Mouse (Mus musculus) cortical plate, adult 2 months (tissue): ENCODE measurements around the gene Fam214a. TPM values are rescaled to one million over a fixed set of nuclear protein-coding genes. Genes with fewer than 3 reads are reported as not detected.

Source experiments
- H3K27ac ChIP-seq: fragments of 200-500 bp; 2 replicates; pipeline ENCODE4 v1.5.1; 2012; ENCODE audit warnings: low read length, control low read depth, inconsistent platforms; ENCODE audit not compliant: insufficient read depth
- H3K4me1 ChIP-seq: fragments of 200-500 bp; 2 replicates; pipeline ENCODE4 v1.6.1; 2011; ENCODE audit warnings: low read length; ENCODE audit not compliant: control insufficient read depth, insufficient read depth
- H3K4me3 ChIP-seq: fragments of 200-500 bp; 2 replicates; pipeline ENCODE4 v1.5.1; 2011; ENCODE audit warnings: mild to moderate bottlenecking, low read length, control low read depth; ENCODE audit not compliant: insufficient read depth
- CTCF ChIP-seq: fragments of 200-500 bp; IDR thresholded peaks from 2 replicates; pipeline ENCODE4 v1.5.1; 2011; ENCODE audit warnings: mild to moderate bottlenecking, control low read depth, low read length; ENCODE audit not compliant: insufficient read depth; ENCODE audit errors: extremely low read depth
- POLR2A ChIP-seq: fragments of 200-500 bp; IDR thresholded peaks from 2 replicates; pipeline ENCODE4 v1.6.1; 2011; ENCODE audit warnings: mild to moderate bottlenecking, low read length, control low read depth; ENCODE audit not compliant: insufficient read depth; ENCODE audit errors: extremely low read depth
- polyA plus RNA-seq: library from polyadenylated mRNA; depleted of rRNA; stranded (reverse); fragments of >200 nt; gene quantifications from 2 replicates; pipeline ENCODE4 v1.2.3, GENCODE M21; 2012

Fam214a gene
- polyA plus RNA-seq, 1 experiment, result 27.7 TPM

DNA sequence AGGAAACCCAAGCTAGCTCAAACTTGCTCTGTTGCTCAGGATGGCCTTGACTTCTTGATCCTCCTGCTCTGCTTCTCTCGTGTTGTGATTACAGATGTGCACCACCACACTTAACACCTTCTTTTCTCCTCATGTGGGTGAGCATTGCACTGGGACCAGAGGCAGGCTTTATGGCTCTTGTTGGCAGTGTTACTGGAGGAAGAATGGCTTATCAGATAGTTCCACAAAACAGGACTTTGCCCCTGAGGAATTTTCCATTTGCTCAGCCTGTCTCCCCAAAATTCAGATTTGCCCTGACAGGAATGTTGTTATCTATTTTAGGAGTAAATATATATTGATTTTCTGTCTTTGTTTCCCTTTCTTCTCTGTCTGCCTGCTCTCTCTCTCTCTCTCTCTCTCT lies 82.0 kb downstream of the Fam214a start:
- no peak overlapping the region for H3K27ac ChIP-seq
- no peak for TF ChIP-seq POLR2A
- no peak for TF ChIP-seq CTCF
- H3K4me1 ChIP-seq, result peaks cover 3% of the 10 kb centered on the region; the same call in 1 of the 2 replicates
- no peak overlapping the region for H3K4me3 ChIP-seq

DNA sequence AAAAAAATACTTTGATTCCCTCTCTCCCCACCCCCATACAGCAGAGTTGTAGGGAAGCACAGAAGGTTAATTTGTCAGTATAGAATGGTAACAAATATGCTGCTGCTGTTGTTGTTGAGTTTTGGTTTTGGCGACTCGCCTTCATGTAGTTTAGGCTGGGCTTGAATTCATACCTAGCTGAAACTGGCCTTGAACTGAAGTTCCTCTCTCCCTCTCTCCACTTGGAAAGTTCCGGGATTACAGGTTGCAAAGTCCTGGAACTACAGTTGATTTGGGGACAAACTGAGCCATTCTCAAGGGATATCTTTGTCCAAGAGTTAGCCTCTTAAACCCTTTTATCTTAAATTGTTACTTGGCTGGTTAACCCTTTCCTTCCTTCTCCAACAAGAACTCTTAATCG lies 83.3 kb downstream of the Fam214a start:
- H3K4me3 ChIP-seq, result no peak overlapping the region
- TF ChIP-seq POLR2A, result no peak
- TF ChIP-seq CTCF, result no peak
- peaks cover 3% of the 10 kb centered on the region; the same call in 1 of the 2 replicates for H3K4me1 ChIP-seq
- H3K27ac ChIP-seq, result no peak overlapping the region

DNA sequence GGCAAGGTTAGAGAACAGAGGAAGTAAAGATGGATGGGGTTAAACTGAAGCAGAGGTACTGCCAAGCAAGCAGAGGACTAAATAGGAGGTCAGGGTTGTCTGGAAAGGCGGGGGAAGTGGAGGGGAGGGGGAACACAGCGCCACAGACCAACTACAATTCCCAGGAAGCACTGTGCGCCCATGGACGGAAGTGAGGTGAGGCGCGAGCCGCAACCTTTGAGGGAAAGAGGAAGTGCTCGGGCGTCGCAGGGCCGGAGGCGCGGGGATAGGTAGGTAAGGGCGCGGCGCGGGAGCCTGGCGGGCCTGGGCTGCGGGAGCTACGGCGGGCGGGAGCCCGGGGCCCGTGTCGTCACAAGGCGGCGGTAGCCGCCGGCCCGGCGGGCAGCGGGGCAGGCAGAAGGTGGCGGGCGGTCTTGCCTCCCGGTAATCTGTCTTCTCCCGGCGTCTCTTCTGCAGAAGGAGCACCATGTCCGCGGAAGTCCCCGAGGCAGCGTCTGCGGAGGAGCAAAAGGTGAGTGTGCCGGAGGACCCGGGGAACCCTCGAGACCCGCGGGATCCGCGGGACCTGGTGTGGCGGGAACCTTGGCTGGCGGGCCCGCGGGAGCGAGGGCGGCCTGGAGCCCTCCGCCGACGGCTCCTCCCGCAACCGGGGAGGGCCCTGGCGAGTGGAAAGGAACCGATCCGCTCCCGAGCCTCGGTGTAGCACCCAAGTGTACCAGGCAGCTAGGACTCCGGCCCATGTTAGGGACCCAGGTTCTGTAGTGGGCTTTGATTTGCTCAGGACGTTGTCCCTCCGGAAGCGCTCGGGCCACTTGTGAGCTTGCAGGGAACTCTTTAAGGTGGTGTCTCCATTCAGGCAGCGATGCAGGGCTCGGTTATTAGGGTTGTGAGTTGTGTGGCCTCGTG lies 85.0 kb downstream of the Fam214a start, which contains the start of gene Arpp19:
Arpp19 (plus strand) TSS at position 164 of the 906 bp plus-strand sequence.
- TF ChIP-seq CTCF (no peak), POLR2A (peak; percentile 69; the same call in 1 of the 2 replicates)
- H3K27ac ChIP-seq, result peak within 1 kb of the TSS; percentile 2; the same call in 1 of the 2 replicates
- H3K4me3 ChIP-seq, result peak within 1 kb of the TSS; percentile 97
- H3K4me1 ChIP-seq, result peaks cover 3% of the 10 kb centered on the region; the same call in 1 of the 2 replicates

DNA sequence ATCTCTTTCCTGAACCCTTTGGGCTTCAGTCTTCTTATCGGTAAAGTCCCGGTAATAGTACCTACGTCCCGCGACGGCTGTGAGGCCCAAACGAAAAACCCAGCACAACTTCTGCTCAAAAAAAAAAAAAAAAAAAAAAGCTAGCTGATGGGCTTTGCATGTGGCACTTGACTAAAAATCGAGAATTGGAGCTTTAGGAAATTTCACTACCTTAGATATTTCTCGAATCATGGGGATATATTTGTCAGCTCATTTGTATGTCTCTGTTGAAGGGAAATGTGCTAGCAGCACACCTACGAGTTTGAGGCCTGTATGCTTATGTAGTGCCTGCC lies 85.6 kb downstream of the Fam214a start:
- H3K4me3 ChIP-seq, result peak overlapping the region; percentile 97
- no peak overlapping the region for H3K27ac ChIP-seq
- TF ChIP-seq CTCF, result no peak
- TF ChIP-seq POLR2A, result no peak
- peaks cover 3% of the 10 kb centered on the region; the same call in 1 of the 2 replicates for H3K4me1 ChIP-seq

DNA sequence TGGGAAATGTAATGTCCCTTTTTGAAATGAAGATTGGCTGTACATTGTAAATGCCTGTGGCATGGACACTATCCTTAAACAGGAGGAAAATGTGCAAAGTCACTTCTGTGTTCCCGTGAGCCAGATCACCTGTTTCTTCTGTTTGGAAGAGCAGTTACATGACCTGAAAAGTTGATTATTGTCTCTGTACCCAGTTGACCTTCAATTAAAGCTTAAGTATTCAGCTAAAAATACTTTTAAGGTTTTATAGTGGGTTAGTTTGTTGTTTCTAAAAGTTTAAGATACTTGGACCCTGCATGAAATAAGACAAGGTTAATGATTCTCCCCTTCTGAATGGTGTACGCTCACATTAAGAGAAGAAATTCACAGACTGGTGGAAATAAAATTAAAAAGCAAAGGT lies 87.9 kb downstream of the Fam214a start:
- no peak overlapping the region for H3K27ac ChIP-seq
- peaks cover 3% of the 10 kb centered on the region; the same call in 1 of the 2 replicates for H3K4me1 ChIP-seq
- TF ChIP-seq POLR2A (no peak), CTCF (no peak)
- H3K4me3 ChIP-seq, result no peak overlapping the region

DNA sequence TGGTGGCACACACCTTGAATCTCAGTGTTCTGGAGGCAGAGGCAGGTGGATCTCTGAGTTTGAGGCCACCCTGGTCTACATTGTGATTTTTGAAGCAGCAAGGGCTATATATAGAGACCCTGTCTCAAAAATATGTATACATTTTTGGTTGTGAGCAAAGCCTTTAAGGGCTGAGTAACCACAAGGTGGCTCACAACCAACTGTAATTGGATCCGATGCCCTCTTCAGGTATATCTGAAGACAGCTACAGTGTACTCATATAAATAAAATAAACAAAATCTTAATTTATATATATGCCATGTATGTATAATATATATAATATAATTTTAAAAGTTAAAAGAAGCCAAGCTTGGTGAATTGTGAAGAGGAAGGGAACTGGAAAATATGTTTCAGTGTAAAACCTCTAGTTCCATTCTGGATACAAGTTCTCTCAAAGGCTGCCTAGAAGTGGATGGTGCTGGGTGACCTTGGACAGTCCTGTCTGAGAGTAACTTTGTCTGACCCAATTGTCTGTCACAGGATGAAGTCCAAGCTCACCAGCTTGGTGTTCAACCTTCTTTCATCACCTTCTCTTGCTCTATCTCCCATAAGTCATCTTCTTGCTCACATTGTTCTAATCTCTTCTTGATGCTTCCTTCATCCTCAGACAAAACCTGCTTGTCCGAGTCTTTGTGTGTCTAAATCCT lies 89.3 kb downstream of the Fam214a start:
- Histone ChIP-seq H3K4me1 (peaks cover 3% of the 10 kb centered on the region; the same call in 1 of the 2 replicates), H3K4me3 (no peak overlapping the region), H3K27ac (no peak overlapping the region)
- TF ChIP-seq CTCF (no peak), POLR2A (no peak)

DNA sequence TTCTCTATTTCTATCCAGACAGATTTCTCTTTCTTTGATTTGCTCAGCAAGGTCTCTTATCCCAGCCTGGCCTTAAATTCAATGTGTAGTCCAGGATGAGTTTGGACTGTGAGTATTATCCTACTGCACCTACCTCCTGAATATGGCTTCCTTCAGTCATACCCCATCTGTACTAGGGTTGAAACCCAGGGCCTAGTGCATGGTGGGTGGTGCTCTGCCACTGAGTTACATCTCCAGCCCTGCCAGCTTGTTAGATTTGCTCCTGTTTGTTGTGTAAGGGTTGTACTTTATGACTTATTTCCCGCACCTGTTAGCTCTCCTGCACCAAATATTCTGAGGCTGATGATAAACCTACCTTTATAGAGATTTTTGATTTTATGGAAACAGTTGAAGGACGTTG lies 90.5 kb downstream of the Fam214a start:
- no peak overlapping the region for H3K27ac ChIP-seq
- no peak for TF ChIP-seq CTCF
- TF ChIP-seq POLR2A, result no peak
- H3K4me1 ChIP-seq, result peaks cover 3% of the 10 kb centered on the region; the same call in 1 of the 2 replicates
- no peak overlapping the region for H3K4me3 ChIP-seq

DNA sequence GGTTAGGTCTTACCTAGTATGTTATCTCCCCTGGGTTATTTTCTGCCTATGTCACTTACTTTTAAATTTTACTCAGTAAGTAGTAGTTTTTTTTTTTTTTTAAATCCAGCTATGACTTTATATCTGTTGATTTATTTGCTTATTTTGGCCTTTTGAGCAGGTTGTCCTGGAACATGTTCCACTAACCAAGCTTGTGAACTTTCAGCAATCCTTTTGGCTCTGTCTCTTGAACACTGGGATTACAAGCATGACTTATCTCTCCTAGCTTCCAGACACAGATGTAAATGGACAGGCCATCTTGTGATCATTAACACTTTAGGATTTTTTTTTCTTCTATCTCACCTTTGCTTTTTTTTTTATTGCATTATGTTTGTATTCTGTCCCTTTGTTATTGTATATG lies 94.4 kb downstream of the Fam214a start:
- Histone ChIP-seq H3K4me3 (no peak overlapping the region), H3K4me1 (peaks cover 3% of the 10 kb centered on the region; the same call in 1 of the 2 replicates), H3K27ac (no peak overlapping the region)
- no peak for TF ChIP-seq CTCF
- no peak for TF ChIP-seq POLR2A

DNA sequence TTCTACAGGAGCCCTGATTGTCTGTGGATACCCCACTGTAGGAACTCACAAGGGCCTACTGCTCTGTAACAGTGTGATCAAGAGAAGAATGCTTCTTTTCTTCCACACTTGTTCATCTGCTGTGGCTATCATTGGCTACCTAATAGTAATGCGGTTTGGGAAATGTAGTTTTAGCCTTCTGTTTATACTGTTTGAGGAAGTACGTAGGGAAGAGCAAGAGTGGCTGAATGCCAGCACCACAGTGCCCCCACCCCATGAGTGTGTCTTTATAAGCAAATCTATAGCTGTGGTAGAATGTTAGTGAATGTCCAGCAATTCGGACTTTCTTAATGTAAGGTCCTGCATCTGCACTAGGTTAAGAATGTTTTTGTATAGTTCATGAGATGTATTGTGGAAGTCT lies 96.4 kb downstream of the Fam214a start:
- H3K27ac ChIP-seq, result no peak overlapping the region; the same call in 1 of the 2 replicates
- H3K4me1 ChIP-seq, result peaks cover 3% of the 10 kb centered on the region; the same call in 1 of the 2 replicates
- H3K4me3 ChIP-seq, result no peak overlapping the region
- TF ChIP-seq CTCF (no peak), POLR2A (no peak)
